Mouse (Mus musculus): ENCODE measurements around the gene Styk1. TPM values are rescaled to one million over a fixed set of nuclear protein-coding genes. Genes with fewer than 3 reads are reported as not detected.

Styk1 gene
- total and polyA plus RNA-seq, 2 experiments from 2014 or later: 0.15 to 0.52 TPM

- H3K36me3 ChIP-seq (replicated peaks; ENCODE audit: control insufficient read depth, insufficient read depth, low read length): no peaks in the 10 kb centered on the region
- no peak for DNase-seq (ENCODE audit: low spot score)
- no peak for TF ChIP-seq EP300 (IDR thresholded peaks at IDR 0.05; ENCODE audit: low read depth)
- no peak for TF ChIP-seq CTCF (IDR thresholded peaks at IDR 0.05; ENCODE audit: low read depth)
- H3K9ac ChIP-seq (replicated peaks; ENCODE audit: low read depth, low read length): no peak overlapping the region
- no peak overlapping the region for H3K27ac ChIP-seq (ENCODE audit: low read depth)
- H3K4me3 ChIP-seq (ENCODE audit: low read depth, low read length): no peak overlapping the region
- H3K4me2 ChIP-seq (ENCODE audit: low read depth, low read length): no peak overlapping the region
- no peaks in the 10 kb centered on the region for H3K27me3 ChIP-seq (ENCODE audit: control insufficient read depth, insufficient read depth, low read length)
- 76% methylated on average over 2 of the region's 2 CpGs for WGBS
- no peaks in the 10 kb centered on the region for H3K4me1 ChIP-seq (ENCODE audit: control insufficient read depth, insufficient read depth)
- H3K9me3 ChIP-seq (replicated peaks; ENCODE audit: control insufficient read depth, low read length): no peaks in the 10 kb centered on the region
- ATAC-seq (ENCODE audit: insufficient read depth, low read depth): no peak
These were observed 6.4 kb downstream of the Styk1 start for GRCm38 (mm10) chr6:131347026-131347425.

- no peak for TF ChIP-seq EP300 (IDR thresholded peaks at IDR 0.05; ENCODE audit: low read depth)
- no peak for TF ChIP-seq CTCF (IDR thresholded peaks at IDR 0.05; ENCODE audit: low read depth)
- Histone ChIP-seq H3K27me3 (ENCODE audit: control insufficient read depth, insufficient read depth, low read length) (no peaks in the 10 kb centered on the region), H3K9me3 (replicated peaks; ENCODE audit: control insufficient read depth, low read length) (no peaks in the 10 kb centered on the region), H3K36me3 (replicated peaks; ENCODE audit: control insufficient read depth, insufficient read depth, low read length) (no peaks in the 10 kb centered on the region), H3K4me1 (ENCODE audit: control insufficient read depth, insufficient read depth) (no peaks in the 10 kb centered on the region), H3K4me3 (ENCODE audit: low read depth, low read length) (no peak overlapping the region), H3K27ac (ENCODE audit: low read depth) (no peak overlapping the region), H3K9ac (replicated peaks; ENCODE audit: low read depth, low read length) (no peak overlapping the region), H3K4me2 (ENCODE audit: low read depth, low read length) (no peak overlapping the region)
- 62% methylated on average over 7 of the region's 7 CpGs for WGBS
- ATAC-seq (ENCODE audit: insufficient read depth, low read depth) (no peak), DNase-seq (ENCODE audit: low spot score) (no peak)
These were observed 9.1 kb downstream of the Styk1 start for GRCm38 (mm10) chr6:131344346-131344745.

GRCm38 (mm10) chr6:131340082-131340481 is 13.3 kb downstream of the Styk1 start:
- Histone ChIP-seq H3K4me3 (ENCODE audit: low read depth, low read length) (no peak overlapping the region), H3K9ac (replicated peaks; ENCODE audit: low read depth, low read length) (no peak overlapping the region), H3K4me1 (ENCODE audit: control insufficient read depth, insufficient read depth) (no peaks in the 10 kb centered on the region), H3K27me3 (ENCODE audit: control insufficient read depth, insufficient read depth, low read length) (no peaks in the 10 kb centered on the region), H3K4me2 (ENCODE audit: low read depth, low read length) (no peak overlapping the region), H3K27ac (ENCODE audit: low read depth) (no peak overlapping the region), H3K36me3 (replicated peaks; ENCODE audit: control insufficient read depth, insufficient read depth, low read length) (no peaks in the 10 kb centered on the region), H3K9me3 (replicated peaks; ENCODE audit: control insufficient read depth, low read length) (no peaks in the 10 kb centered on the region)
- DNase-seq (ENCODE audit: low spot score): no peak
- WGBS: 50% methylated on average over 3 of the region's 3 CpGs
- ATAC-seq (ENCODE audit: insufficient read depth, low read depth): no peak
- TF ChIP-seq CTCF (IDR thresholded peaks at IDR 0.05; ENCODE audit: low read depth) (no peak), EP300 (IDR thresholded peaks at IDR 0.05; ENCODE audit: low read depth) (no peak)

GRCm38 (mm10) chr6:131339309-131339708 is 14.1 kb downstream of the Styk1 start:
- H3K9ac ChIP-seq (replicated peaks; ENCODE audit: low read depth, low read length): no peak overlapping the region
- no peaks in the 10 kb centered on the region for H3K36me3 ChIP-seq (replicated peaks; ENCODE audit: control insufficient read depth, insufficient read depth, low read length)
- H3K27me3 ChIP-seq (ENCODE audit: control insufficient read depth, insufficient read depth, low read length): no peaks in the 10 kb centered on the region
- DNase-seq (ENCODE audit: low spot score): no peak
- ATAC-seq (ENCODE audit: insufficient read depth, low read depth): no peak
- no peak for TF ChIP-seq EP300 (IDR thresholded peaks at IDR 0.05; ENCODE audit: low read depth)
- TF ChIP-seq CTCF (IDR thresholded peaks at IDR 0.05; ENCODE audit: low read depth): no peak
- H3K4me3 ChIP-seq (ENCODE audit: low read depth, low read length): no peak overlapping the region
- H3K4me2 ChIP-seq (ENCODE audit: low read depth, low read length): no peak overlapping the region
- 53% methylated on average over 3 of the region's 3 CpGs for WGBS
- H3K27ac ChIP-seq (ENCODE audit: low read depth): no peak overlapping the region
- H3K4me1 ChIP-seq (ENCODE audit: control insufficient read depth, insufficient read depth): no peaks in the 10 kb centered on the region
- no peaks in the 10 kb centered on the region for H3K9me3 ChIP-seq (replicated peaks; ENCODE audit: control insufficient read depth, low read length)

- TF ChIP-seq CTCF (IDR thresholded peaks at IDR 0.05; ENCODE audit: low read depth) (no peak), EP300 (IDR thresholded peaks at IDR 0.05; ENCODE audit: low read depth) (no peak)
- Histone ChIP-seq H3K4me3 (ENCODE audit: low read depth, low read length) (no peak overlapping the region), H3K27me3 (ENCODE audit: control insufficient read depth, insufficient read depth, low read length) (no peaks in the 10 kb centered on the region), H3K4me1 (ENCODE audit: control insufficient read depth, insufficient read depth) (no peaks in the 10 kb centered on the region), H3K9ac (replicated peaks; ENCODE audit: low read depth, low read length) (no peak overlapping the region), H3K27ac (ENCODE audit: low read depth) (no peak overlapping the region), H3K4me2 (ENCODE audit: low read depth, low read length) (no peak overlapping the region), H3K36me3 (replicated peaks; ENCODE audit: control insufficient read depth, insufficient read depth, low read length) (no peaks in the 10 kb centered on the region), H3K9me3 (replicated peaks; ENCODE audit: control insufficient read depth, low read length) (no peaks in the 10 kb centered on the region)
- DNase-seq (ENCODE audit: low spot score): no peak
- 69% methylated on average over 1 of the region's 1 CpGs for WGBS
- ATAC-seq (ENCODE audit: insufficient read depth, low read depth): no peak
These were observed 14.6 kb downstream of the Styk1 start for GRCm38 (mm10) chr6:131338787-131339186.

- H3K4me3 ChIP-seq (ENCODE audit: low read depth, low read length): no peak overlapping the region
- H3K9me3 ChIP-seq (replicated peaks; ENCODE audit: control insufficient read depth, low read length): no peaks in the 10 kb centered on the region
- WGBS: 63% methylated on average over 2 of the region's 2 CpGs
- no peaks in the 10 kb centered on the region for H3K27me3 ChIP-seq (ENCODE audit: control insufficient read depth, insufficient read depth, low read length)
- no peak overlapping the region for H3K27ac ChIP-seq (ENCODE audit: low read depth)
- H3K4me1 ChIP-seq (ENCODE audit: control insufficient read depth, insufficient read depth): no peaks in the 10 kb centered on the region
- H3K9ac ChIP-seq (replicated peaks; ENCODE audit: low read depth, low read length): no peak overlapping the region
- H3K36me3 ChIP-seq (replicated peaks; ENCODE audit: control insufficient read depth, insufficient read depth, low read length): no peaks in the 10 kb centered on the region
- TF ChIP-seq CTCF (IDR thresholded peaks at IDR 0.05; ENCODE audit: low read depth): no peak
- TF ChIP-seq EP300 (IDR thresholded peaks at IDR 0.05; ENCODE audit: low read depth): no peak
- DNase-seq (ENCODE audit: low spot score): no peak
- no peak overlapping the region for H3K4me2 ChIP-seq (ENCODE audit: low read depth, low read length)
- ATAC-seq (ENCODE audit: insufficient read depth, low read depth): no peak
These were observed 26.3 kb downstream of the Styk1 start for GRCm38 (mm10) chr6:131327076-131327475.
